Mouse (Mus musculus) liver, adult 2 months (tissue): ENCODE results near the gene Dnmt3a. TPM values are rescaled to one million over a fixed set of nuclear protein-coding genes. Genes with fewer than 3 reads are reported as not detected.
A peak's percentile ranks its signal among the peaks of the same experiment; 100 is the strongest.

Experiments
- DNase-seq: peaks from one replicate; pipeline ENCODE4 v3.0.0-alpha.2; 2011; ENCODE audit warnings: low read depth, low spot score; ENCODE audit errors: extremely low read depth
- H3K27ac ChIP-seq: fragments of 200-500 bp; replicated peaks from 2 replicates; pipeline ENCODE4 v1.5.1; 2012; ENCODE audit warnings: low read depth, mild to moderate bottlenecking, control low read depth, inconsistent platforms, low read length; ENCODE audit not compliant: insufficient read depth
- H3K27me3 ChIP-seq: fragments of 200-500 bp; 2 replicates; pipeline ENCODE4 v1.6.1; 2012; ENCODE audit warnings: mild to moderate bottlenecking, moderate library complexity, low read length, inconsistent platforms; ENCODE audit not compliant: control insufficient read depth, insufficient read depth
- H3K36me3 ChIP-seq: fragments of 200-500 bp; 2 replicates; pipeline ENCODE4 v1.6.1; 2012; ENCODE audit warnings: low read length, inconsistent platforms; ENCODE audit not compliant: control insufficient read depth, insufficient read depth
- H3K4me1 ChIP-seq: fragments of 200-500 bp; 2 replicates; pipeline ENCODE4 v1.6.1; 2011; ENCODE audit warnings: low read length; ENCODE audit not compliant: control insufficient read depth, insufficient read depth
- H3K4me3 ChIP-seq: fragments of 200-500 bp; 2 replicates; pipeline ENCODE4 v1.5.1; 2011; ENCODE audit warnings: low read depth, mild to moderate bottlenecking, control low read depth, low read length, moderate library complexity; ENCODE audit not compliant: insufficient read depth
- H3K79me2 ChIP-seq: fragments of 200-500 bp; 2 replicates; pipeline ENCODE4 v1.6.1; 2012; ENCODE audit warnings: inconsistent platforms, mild to moderate bottlenecking, low read length, moderate library complexity; ENCODE audit not compliant: control insufficient read depth, insufficient read depth
- H3K9ac ChIP-seq: fragments of 200-500 bp; 2 replicates; pipeline ENCODE4 v1.6.1; 2012; ENCODE audit warnings: low read depth, mild to moderate bottlenecking, control low read depth, inconsistent platforms, low read length
- CTCF ChIP-seq: fragments of 200-500 bp; IDR thresholded peaks from 2 replicates; pipeline ENCODE4 v1.5.1; 2011; ENCODE audit warnings: low read depth, low read length, control low read depth
- POLR2A ChIP-seq: fragments of 200-500 bp; IDR thresholded peaks from 2 replicates; pipeline ENCODE4 v1.6.1; 2011; ENCODE audit warnings: low read length, control low read depth; ENCODE audit not compliant: insufficient read depth; ENCODE audit errors: extremely low read depth
- WGBS: fragments of 180-500 bp; shearing (Covaris S2); methylation state at CpG from one replicate; pipeline ENCODE4 v1.1.7; 2018; 5-methylcytosine and 5-hydroxymethylcytosine counted together
- polyA plus RNA-seq: library from polyadenylated mRNA; depleted of rRNA; stranded (reverse); fragments of >200 nt; gene quantifications from 2 replicates; pipeline ENCODE4 v1.2.3, GENCODE M21; 2012; rRNA removed
- total RNA-seq: library from RNA; depleted of rRNA; stranded (reverse); fragments of >200 nt; gene quantifications from 2 replicates; pipeline ENCODE4 v1.2.3, GENCODE M21; 2014; rRNA removed

Gene Dnmt3a
- 7.9 and 11.2 TPM in 2 replicates for total RNA-seq
- 3.0 and 4.0 TPM in 2 replicates for polyA plus RNA-seq

- H3K36me3 ChIP-seq, result no peaks in the 10 kb centered on the region
- peak within 1 kb of the TSS; percentile 95 for H3K9ac ChIP-seq
- H3K27ac ChIP-seq, result peak within 1 kb of the TSS; percentile 71
- TF ChIP-seq POLR2A (no peak), CTCF (no peak)
- H3K4me3 ChIP-seq, result peak within 1 kb of the TSS; percentile 83
- DNase-seq, result no peak
- H3K27me3 ChIP-seq, result no peaks in the 10 kb centered on the region
- H3K79me2 ChIP-seq, result peaks cover 32% of the 10 kb centered on the region
- H3K4me1 ChIP-seq, result peaks cover 10% of the 10 kb centered on the region
- WGBS, result 21% methylated on average over 4 of the region's 4 CpGs
Measured at GRCm38 (mm10) chr12:3805852-3806251, at the start of gene Dnmt3a. Gene Dnmt3a (plus strand): TSS chr12:3806007.

GRCm38 (mm10) chr12:3756216-3756615 lies 49.6 kb upstream of the Dnmt3a start:
- TF ChIP-seq CTCF (no peak), POLR2A (no peak)
- H3K9ac ChIP-seq, result no peak overlapping the region
- WGBS, result 89% methylated on average over 3 of the region's 3 CpGs
- no peaks in the 10 kb centered on the region for H3K4me1 ChIP-seq
- no peak for DNase-seq
- H3K36me3 ChIP-seq, result peaks cover 13% of the 10 kb centered on the region
- H3K79me2 ChIP-seq, result no peaks in the 10 kb centered on the region
- H3K27me3 ChIP-seq, result no peaks in the 10 kb centered on the region
- no peak overlapping the region for H3K4me3 ChIP-seq
- H3K27ac ChIP-seq, result no peak overlapping the region

GRCm38 (mm10) chr12:3758127-3758526 lies 47.7 kb upstream of the Dnmt3a start:
- no peak for TF ChIP-seq POLR2A
- no peak for TF ChIP-seq CTCF
- H3K27ac ChIP-seq, result no peak overlapping the region
- no peaks in the 10 kb centered on the region for H3K27me3 ChIP-seq
- 62% methylated on average over 3 of the region's 3 CpGs for WGBS
- H3K4me1 ChIP-seq, result no peaks in the 10 kb centered on the region
- no peak overlapping the region for H3K4me3 ChIP-seq
- no peak for DNase-seq
- no peaks in the 10 kb centered on the region for H3K79me2 ChIP-seq
- peaks cover 7% of the 10 kb centered on the region; the same call in 1 of the 2 replicates for H3K36me3 ChIP-seq
- no peak overlapping the region for H3K9ac ChIP-seq

GRCm38 (mm10) chr12:3759419-3759818 lies 46.4 kb upstream of the Dnmt3a start:
- Histone ChIP-seq H3K79me2 (no peaks in the 10 kb centered on the region), H3K4me1 (no peaks in the 10 kb centered on the region), H3K9ac (no peak overlapping the region; the same call in 1 of the 2 replicates), H3K27ac (peak overlapping the region; percentile 37; the same call in 1 of the 2 replicates), H3K4me3 (no peak overlapping the region), H3K27me3 (no peaks in the 10 kb centered on the region), H3K36me3 (peaks cover 4% of the 10 kb centered on the region; the same call in 1 of the 2 replicates)
- WGBS, result 13% methylated on average over 4 of the region's 4 CpGs
- peak; percentile 49 for DNase-seq
- TF ChIP-seq CTCF (peak; percentile 75), POLR2A (no peak)

- Histone ChIP-seq H3K9ac (no peak overlapping the region), H3K27ac (no peak overlapping the region), H3K27me3 (no peaks in the 10 kb centered on the region), H3K79me2 (no peaks in the 10 kb centered on the region), H3K36me3 (peaks cover 4% of the 10 kb centered on the region; the same call in 1 of the 2 replicates), H3K4me3 (no peak overlapping the region), H3K4me1 (no peaks in the 10 kb centered on the region; the same call in 1 of the 2 replicates)
- TF ChIP-seq CTCF (no peak), POLR2A (no peak)
- WGBS, result 95% methylated on average over 4 of the region's 4 CpGs
- no peak for DNase-seq
Measured at GRCm38 (mm10) chr12:3760876-3761590, 44.8 kb upstream of the Dnmt3a start.

GRCm38 (mm10) chr12:3761591-3762295 lies 44.1 kb upstream of the Dnmt3a start:
- no peaks in the 10 kb centered on the region for H3K27me3 ChIP-seq
- peak; percentile 32 for DNase-seq
- no peaks in the 10 kb centered on the region; the same call in 1 of the 2 replicates for H3K36me3 ChIP-seq
- no peak overlapping the region for H3K9ac ChIP-seq
- no peaks in the 10 kb centered on the region for H3K79me2 ChIP-seq
- H3K4me1 ChIP-seq, result no peaks in the 10 kb centered on the region; the same call in 1 of the 2 replicates
- TF ChIP-seq POLR2A (no peak), CTCF (no peak)
- H3K27ac ChIP-seq, result no peak overlapping the region
- H3K4me3 ChIP-seq, result no peak overlapping the region
- WGBS, result 64% methylated on average over 6 of the region's 6 CpGs
